In the genomic region with DNA sequence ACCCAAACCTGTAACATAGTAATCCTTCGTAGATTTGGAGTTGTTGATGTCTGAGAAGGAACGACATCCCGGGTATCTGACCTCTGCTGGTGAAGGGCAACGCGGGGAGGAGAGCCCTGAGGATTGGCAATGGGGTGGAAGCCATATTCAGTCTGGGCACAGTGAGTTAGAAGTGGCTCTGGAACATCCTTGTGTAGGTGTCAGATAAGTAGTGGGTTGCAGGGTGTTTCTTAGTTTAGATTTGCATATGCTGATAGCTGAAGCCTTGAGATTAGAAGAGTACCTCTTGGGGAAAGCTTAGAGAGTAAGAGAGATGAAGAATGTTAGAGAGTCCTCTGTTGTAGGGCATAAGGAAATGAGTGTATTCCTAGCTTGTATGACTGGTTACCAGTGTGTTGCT, we compare ENCODE assay signal across 22 mouse cellular contexts. TPM values are rescaled to one million over a fixed set of nuclear protein-coding genes. Genes with fewer than 3 reads are reported as not detected.
DNase-seq lines count a peak whose midpoint lies in the region; ATAC-seq and TF ChIP-seq lines count a peak whose summit lies in the region.
"Had no signal": no experiment of that assay in that cellular context is flagged by ENCODE, and none has a peak within 500 bp of the region (broad histone marks: within the 10 kb centered on the region; RNA-seq: fewer than 3 reads in every experiment).

No protein-coding gene starts in this region.

- 0 out of 2 replicates have a peak overlapping the region, but pooled peaks have one; percentile 26 for H3K9ac ChIP-seq in liver, embryonic 16.5 days (ENCODE audit: low read depth, low read length)
- no peak overlapping the region for H3K9ac ChIP-seq in hindbrain, embryonic 12.5 days
- H3K9ac ChIP-seq: limb, embryonic 15.5 days had no signal

- no peak for TF ChIP-seq CTCF in bone marrow, adult 2 months (IDR thresholded peaks at IDR 0.05; ENCODE audit: control insufficient read depth, insufficient read depth, low read length)

- no peak overlapping the region for H3K4me3 ChIP-seq in bone marrow, adult 2 months (replicated peaks; ENCODE audit: control insufficient read depth, low read depth, low read length)
- H3K4me3 ChIP-seq in liver, embryonic 16.5 days (ENCODE audit: low read depth, low read length): peak overlapping the region; percentile 32
- H3K4me3 ChIP-seq in hindbrain, embryonic 12.5 days: no peak overlapping the region
- H3K4me3 ChIP-seq: embryonic facial prominence, embryonic 10.5 days; heart, embryonic 10.5 days; limb, embryonic 15.5 days had no signal

- H3K27me3 ChIP-seq in liver, embryonic 16.5 days (ENCODE audit: control insufficient read depth, insufficient read depth, low read depth, low read length): no peaks in the 10 kb centered on the region
- H3K27me3 ChIP-seq in hindbrain, embryonic 12.5 days: no peaks in the 10 kb centered on the region
- H3K27me3 ChIP-seq: limb, embryonic 15.5 days had no signal

- H3K36me3 ChIP-seq in liver, embryonic 16.5 days (ENCODE audit: control insufficient read depth, insufficient read depth): peaks cover 25% of the 10 kb centered on the region
- H3K36me3 ChIP-seq in hindbrain, embryonic 12.5 days: peaks cover 31% of the 10 kb centered on the region

- H3K9me3 ChIP-seq in liver, embryonic 16.5 days (replicated peaks; ENCODE audit: control insufficient read depth, low read length): no peaks in the 10 kb centered on the region
- H3K9me3 ChIP-seq in hindbrain, embryonic 12.5 days (replicated peaks): no peaks in the 10 kb centered on the region
- H3K9me3 ChIP-seq: embryonic facial prominence, embryonic 10.5 days; heart, embryonic 10.5 days; limb, embryonic 15.5 days had no signal

- H3K4me1 ChIP-seq in bone marrow, adult 2 months (ENCODE audit: control insufficient read depth, insufficient read depth, low read length): peaks cover 2% of the 10 kb centered on the region
- H3K4me1 ChIP-seq in liver, embryonic 16.5 days (ENCODE audit: control insufficient read depth, low read depth, low read length): peaks cover 39% of the 10 kb centered on the region
- H3K4me1 ChIP-seq in hindbrain, embryonic 12.5 days: no peaks in the 10 kb centered on the region
- H3K4me1 ChIP-seq: embryonic facial prominence, embryonic 10.5 days; heart, embryonic 10.5 days; limb, embryonic 15.5 days had no signal

- DNase-seq in frontal cortex, postnatal 36 days (ENCODE audit: low spot score in 2 of 2): no peak
- DNase-seq in right cerebral cortex, postnatal 36 days (ENCODE audit: low spot score in 2 of 2): no peak
- no peak for DNase-seq in retina, postnatal 1 day
- DNase-seq: adrenal gland, postnatal 36 days; cerebellum, adult 11 months; cerebellum, postnatal 25 days; gastrocnemius, postnatal 25 days; heart, postnatal 36 days; kidney, adult 8-10 months; kidney, postnatal 4 days; lung, postnatal 14 days; thymus, postnatal 4 days had no signal

- 70% methylated on average over 5 of the region's 5 CpGs for WGBS in bone marrow, adult 2 months
- 52% methylated on average over 5 of the region's 5 CpGs for WGBS in liver, embryonic 16.5 days (ENCODE audit: insufficient replicate concordance)
- WGBS in hindbrain, embryonic 12.5 days: 92% methylated on average over 5 of the region's 5 CpGs

- no peak for TF ChIP-seq POLR2A in bone marrow, adult 2 months (IDR thresholded peaks at IDR 0.05; ENCODE audit: borderline replicate concordance, control insufficient read depth, low read depth, low read length)

- peak overlapping the region; percentile 30; the same call in 1 of the 2 replicates for H3K27ac ChIP-seq in bone marrow, adult 2 months (ENCODE audit: control insufficient read depth, insufficient read depth, low read depth, low read length, poor library complexity)
- H3K27ac ChIP-seq in liver, embryonic 16.5 days (ENCODE audit: low read length): peak overlapping the region; percentile 92
- no peak overlapping the region for H3K27ac ChIP-seq in hindbrain, embryonic 12.5 days
- H3K27ac ChIP-seq: embryonic facial prominence, embryonic 10.5 days; heart, embryonic 10.5 days; hindbrain, postnatal 0 days; limb, embryonic 15.5 days had no signal

- H3K4me2 ChIP-seq in liver, embryonic 16.5 days (ENCODE audit: low read depth, low read length): peak overlapping the region; percentile 60
- no peak overlapping the region for H3K4me2 ChIP-seq in hindbrain, embryonic 12.5 days (replicated peaks)
- H3K4me2 ChIP-seq: limb, embryonic 15.5 days had no signal

- ATAC-seq in frontal cortex, adult (ENCODE audit: low TSS enrichment): peak; percentile 82
- ATAC-seq in erythroid progenitor cell, adult 5-6 weeks (replicated peaks; ENCODE audit: low FRiP score, poor library complexity, severe bottlenecking): peak; percentile 84
- ATAC-seq in liver, embryonic 16.5 days (ENCODE audit: low read depth): peak; percentile 83
- no peak for ATAC-seq in hindbrain, embryonic 12.5 days (ENCODE audit: low FRiP score)
- ATAC-seq: activated CD4-positive, CD25-positive, alpha-beta regulatory T cell, adult 4 months; hindbrain, postnatal 0 days had no signal

RNA-seq across cellular contexts. Expression of gene Herc4, which starts 29.3 kb away (rescaled TPM):
- polyA plus RNA-seq in bone marrow, adult 2 months (2011; ENCODE audit: insufficient read depth, insufficient read length, low replicate concordance, missing spikeins): 29.9 and 76.5 TPM in 2 replicates
- total RNA-seq in erythroid progenitor cell, adult 5-6 weeks (2015; ENCODE audit: low replicate concordance): 106 and 130 TPM in 2 replicates
- 96.5 and 100 TPM in 2 replicates for total RNA-seq in erythroid progenitor cell, adult 5-6 weeks (2017; ENCODE audit: low replicate concordance)
- 27.9 and 28.3 TPM in 2 replicates for polyA plus RNA-seq in liver, embryonic 16.5 days (2015; fragmentation: Nextera tagmentation; extraction: Ambion mirVana)
- polyA plus RNA-seq in hindbrain, embryonic 12.5 days (2016; fragmentation: Nextera tagmentation; extraction: Ambion mirVana): 40.9 and 47.1 TPM in 2 replicates
